Mouse (Mus musculus) heart, adult 10 weeks (tissue): ENCODE results near the gene Slc16a6. TPM values are rescaled to one million over a fixed set of nuclear protein-coding genes. Genes with fewer than 3 reads are reported as not detected.

Source experiments
- polyA plus RNA-seq: library from polyadenylated mRNA; stranded (reverse); fragments of 350-450 nt; fragmentation: Illumina TruSeq; extraction: RNeasy Lipid Tissue Mini Kit (QIAGEN cat#74804); gene quantifications from one replicate; pipeline ENCODE4 v1.2.3, GENCODE M21; 2014; ENCODE audit warnings: low read depth, low replicate concordance

Gene Slc16a6
- 5.7 TPM for polyA plus RNA-seq

GRCm38 (mm10) chr11:109473171-109474085 is at the start of gene Slc16a6, which contains the start of gene Arsg:
Slc16a6 (minus strand) TSS chr11:109473598.
Arsg (plus strand) TSS chr11:109473374.

DNA sequence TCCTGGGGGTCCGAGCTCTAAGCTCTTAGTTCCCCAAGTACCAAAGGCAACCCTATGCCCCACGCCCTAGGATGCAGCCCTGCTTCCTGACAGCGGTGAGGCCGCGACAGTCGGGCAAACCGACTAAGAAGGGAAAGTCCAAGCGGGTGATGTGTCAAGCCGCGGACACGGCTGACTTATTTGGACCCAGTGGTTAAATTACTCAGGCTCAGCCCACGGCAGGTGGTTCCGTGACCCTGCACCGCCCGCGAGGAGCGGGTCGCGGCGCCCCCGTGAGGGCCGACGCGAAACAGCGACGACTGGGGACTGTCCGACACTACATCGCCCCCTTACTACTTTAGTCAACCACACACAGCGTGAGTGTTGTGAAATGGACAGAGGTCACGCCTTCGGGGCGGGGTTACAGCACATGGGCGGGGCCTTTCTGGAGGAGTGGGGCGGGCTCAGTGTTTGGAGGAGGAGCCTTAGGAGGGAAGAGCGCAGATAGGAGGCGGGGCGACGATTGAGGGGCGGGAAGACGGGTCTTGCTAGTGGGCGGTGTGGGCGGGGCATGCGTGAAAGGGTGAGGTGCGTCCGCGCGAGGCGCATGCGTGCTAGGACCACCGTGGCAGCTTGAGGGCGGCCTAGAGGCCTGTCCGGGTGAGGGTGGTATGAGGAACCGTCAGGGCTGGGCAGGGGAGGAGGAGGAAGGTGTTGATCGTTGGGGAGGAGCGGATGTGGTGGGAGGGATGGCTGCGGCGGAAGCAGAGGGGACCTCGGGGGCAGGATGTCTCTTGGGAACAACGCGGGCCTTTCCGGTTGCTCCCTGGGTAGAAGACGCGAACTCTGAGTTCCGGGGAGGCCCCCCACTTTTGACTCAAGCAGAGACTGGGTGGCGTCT is 47.8 kb downstream of the Slc16a6 start, which contains the start of gene Amz2:
Amz2 (plus strand) TSS at position 555 of the 880 bp plus-strand sequence.

GRCm38 (mm10) chr11:109413617-109414016 is 59.8 kb downstream of the Slc16a6 start, which contains the start of gene 9930022D16Rik:
9930022D16Rik (plus strand) TSS chr11:109413917.

Other genes starting within 250 kb of the Slc16a6 start
- not detected for gene Rgs9, start 175.5 kb downstream of the Slc16a6 start, polyA plus RNA-seq
- gene Gna13, start 110.8 kb downstream of the Slc16a6 start, polyA plus RNA-seq = 17.8 TPM
- not detected for gene 9930022D16Rik, start 59.7 kb downstream of the Slc16a6 start, polyA plus RNA-seq
- 67.6 TPM for gene Amz2, start 47.7 kb downstream of the Slc16a6 start, polyA plus RNA-seq
- 1.1 TPM for gene Arsg, start 224 bp downstream of the Slc16a6 start, polyA plus RNA-seq
- 101 TPM for gene Wipi1, start 138.4 kb upstream of the Slc16a6 start, polyA plus RNA-seq
- 338 TPM for gene Prkar1a, start 175.8 kb upstream of the Slc16a6 start, polyA plus RNA-seq
- 4.1 TPM for gene Fam20a, start 248.7 kb upstream of the Slc16a6 start, polyA plus RNA-seq